Mouse (Mus musculus): ENCODE measurements around the gene Pax9. TPM values are rescaled to one million over a fixed set of nuclear protein-coding genes. Genes with fewer than 3 reads are reported as not detected.

Gene Pax9
- polyA plus RNA-seq, 1 experiment: not detected

- Histone ChIP-seq H3K27ac (ENCODE audit: insufficient read depth, low read length) (no peak overlapping the region), H3K4me1 (ENCODE audit: control insufficient read depth, insufficient read depth, insufficient read length) (no peaks in the 10 kb centered on the region), H3K4me3 (ENCODE audit: extremely low read depth, insufficient read depth, insufficient read length) (no peak overlapping the region), H3K27me3 (ENCODE audit: control insufficient read depth, insufficient read depth, low read length) (peaks cover 12% of the 10 kb centered on the region), H3K36me3 (ENCODE audit: control insufficient read depth, insufficient read depth, low read length) (no peaks in the 10 kb centered on the region)
- TF ChIP-seq CTCF (IDR thresholded peaks at IDR 0.05; ENCODE audit: extremely low read depth, insufficient read depth, insufficient read length, insufficient replicate concordance) (no peak), POLR2A (IDR thresholded peaks at IDR 0.05; ENCODE audit: low read depth, low read length) (no peak)
- no peak for DNase-seq (ENCODE audit: low read depth in 1 of 2, low spot score in 2 of 2)
- WGBS: 11% methylated on average over 15 of the region's 15 CpGs
Observed at GRCm38 (mm10) chr12:56687640-56688481, 3.7 kb upstream of the Pax9 start.

- no peak overlapping the region for H3K27ac ChIP-seq (ENCODE audit: insufficient read depth, low read length)
- H3K36me3 ChIP-seq (ENCODE audit: control insufficient read depth, insufficient read depth, low read length): no peaks in the 10 kb centered on the region
- no peak overlapping the region for H3K4me3 ChIP-seq (ENCODE audit: extremely low read depth, insufficient read depth, insufficient read length)
- 12% methylated on average over 10 of the region's 10 CpGs for WGBS
- DNase-seq (ENCODE audit: low read depth in 1 of 2, low spot score in 2 of 2): no peak
- no peak for TF ChIP-seq CTCF (IDR thresholded peaks at IDR 0.05; ENCODE audit: extremely low read depth, insufficient read depth, insufficient read length, insufficient replicate concordance)
- TF ChIP-seq POLR2A (IDR thresholded peaks at IDR 0.05; ENCODE audit: low read depth, low read length): no peak
- H3K27me3 ChIP-seq (ENCODE audit: control insufficient read depth, insufficient read depth, low read length): peaks cover 12% of the 10 kb centered on the region
- no peaks in the 10 kb centered on the region for H3K4me1 ChIP-seq (ENCODE audit: control insufficient read depth, insufficient read depth, insufficient read length)
Observed at GRCm38 (mm10) chr12:56688482-56688840, 3.1 kb upstream of the Pax9 start.

- Histone ChIP-seq H3K4me3 (ENCODE audit: extremely low read depth, insufficient read depth, insufficient read length) (no peak overlapping the region), H3K36me3 (ENCODE audit: control insufficient read depth, insufficient read depth, low read length) (no peaks in the 10 kb centered on the region), H3K27ac (ENCODE audit: insufficient read depth, low read length) (no peak overlapping the region), H3K27me3 (ENCODE audit: control insufficient read depth, insufficient read depth, low read length) (peaks cover 12% of the 10 kb centered on the region), H3K4me1 (ENCODE audit: control insufficient read depth, insufficient read depth, insufficient read length) (no peaks in the 10 kb centered on the region)
- TF ChIP-seq CTCF (IDR thresholded peaks at IDR 0.05; ENCODE audit: extremely low read depth, insufficient read depth, insufficient read length, insufficient replicate concordance): no peak
- no peak for TF ChIP-seq POLR2A (IDR thresholded peaks at IDR 0.05; ENCODE audit: low read depth, low read length)
- no peak for DNase-seq (ENCODE audit: low read depth in 1 of 2, low spot score in 2 of 2)
- 8% methylated on average over 8 of the region's 8 CpGs for WGBS
Observed at GRCm38 (mm10) chr12:56688920-56689319, 2.6 kb upstream of the Pax9 start.

DNA sequence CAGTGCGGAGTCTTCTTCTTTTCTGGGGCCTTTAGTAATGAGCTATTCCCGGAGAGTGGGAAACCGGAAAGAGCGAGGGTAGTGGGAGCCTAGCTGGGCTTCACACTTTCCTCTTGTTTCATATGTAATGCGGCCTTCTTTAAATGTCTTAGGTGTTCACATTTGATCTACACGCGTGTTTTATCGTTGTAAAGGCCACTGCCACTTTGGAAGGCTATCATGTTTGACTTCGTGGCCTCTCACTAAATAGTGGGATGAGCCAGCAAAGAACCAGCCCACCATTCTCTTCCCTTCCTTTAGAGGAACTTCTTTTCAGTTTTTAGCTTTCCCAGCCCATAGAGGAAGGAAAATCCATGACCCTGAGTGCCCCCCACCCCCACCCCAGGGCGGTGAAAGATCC, 2.2 kb upstream of the Pax9 start:
- no peak for DNase-seq (ENCODE audit: low read depth in 1 of 2, low spot score in 2 of 2)
- H3K4me1 ChIP-seq (ENCODE audit: control insufficient read depth, insufficient read depth, insufficient read length): no peaks in the 10 kb centered on the region
- H3K4me3 ChIP-seq (ENCODE audit: extremely low read depth, insufficient read depth, insufficient read length): no peak overlapping the region
- H3K36me3 ChIP-seq (ENCODE audit: control insufficient read depth, insufficient read depth, low read length): no peaks in the 10 kb centered on the region
- peaks cover 12% of the 10 kb centered on the region for H3K27me3 ChIP-seq (ENCODE audit: control insufficient read depth, insufficient read depth, low read length)
- no peak overlapping the region for H3K27ac ChIP-seq (ENCODE audit: insufficient read depth, low read length)
- WGBS: 12% methylated on average over 10 of the region's 10 CpGs
- TF ChIP-seq POLR2A (IDR thresholded peaks at IDR 0.05; ENCODE audit: low read depth, low read length): no peak
- no peak for TF ChIP-seq CTCF (IDR thresholded peaks at IDR 0.05; ENCODE audit: extremely low read depth, insufficient read depth, insufficient read length, insufficient replicate concordance)

- Histone ChIP-seq H3K36me3 (ENCODE audit: control insufficient read depth, insufficient read depth, low read length) (no peaks in the 10 kb centered on the region), H3K27ac (ENCODE audit: insufficient read depth, low read length) (no peak overlapping the region), H3K4me1 (ENCODE audit: control insufficient read depth, insufficient read depth, insufficient read length) (no peaks in the 10 kb centered on the region), H3K4me3 (ENCODE audit: extremely low read depth, insufficient read depth, insufficient read length) (no peak overlapping the region), H3K27me3 (ENCODE audit: control insufficient read depth, insufficient read depth, low read length) (peaks cover 12% of the 10 kb centered on the region)
- WGBS: 7% methylated on average over 25 of the region's 25 CpGs
- TF ChIP-seq POLR2A (IDR thresholded peaks at IDR 0.05; ENCODE audit: low read depth, low read length): no peak
- no peak for TF ChIP-seq CTCF (IDR thresholded peaks at IDR 0.05; ENCODE audit: extremely low read depth, insufficient read depth, insufficient read length, insufficient replicate concordance)
- no peak for DNase-seq (ENCODE audit: low read depth in 1 of 2, low spot score in 2 of 2)
Observed at GRCm38 (mm10) chr12:56689736-56690135, 1.8 kb upstream of the Pax9 start.

DNA sequence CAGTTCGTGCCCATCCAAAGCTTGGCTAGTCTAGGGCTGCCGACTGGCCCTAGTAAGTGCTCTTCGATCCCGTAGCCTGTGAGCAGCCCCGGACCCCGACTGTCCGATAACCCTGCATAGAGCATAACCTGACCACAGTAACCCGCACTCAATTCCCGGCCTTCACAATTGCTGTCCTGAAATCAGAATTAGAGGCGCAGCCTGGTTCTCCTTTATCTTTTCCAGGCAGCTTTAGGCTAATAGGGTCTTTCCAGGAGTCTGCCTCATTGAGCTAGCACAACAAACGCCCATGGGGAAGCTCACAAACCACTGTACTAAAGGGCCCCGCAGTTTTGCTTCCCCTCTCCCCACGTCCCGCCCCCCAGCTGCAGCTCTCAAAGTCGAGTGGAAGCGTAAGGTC, 1.2 kb upstream of the Pax9 start:
- peaks cover 12% of the 10 kb centered on the region for H3K27me3 ChIP-seq (ENCODE audit: control insufficient read depth, insufficient read depth, low read length)

DNA sequence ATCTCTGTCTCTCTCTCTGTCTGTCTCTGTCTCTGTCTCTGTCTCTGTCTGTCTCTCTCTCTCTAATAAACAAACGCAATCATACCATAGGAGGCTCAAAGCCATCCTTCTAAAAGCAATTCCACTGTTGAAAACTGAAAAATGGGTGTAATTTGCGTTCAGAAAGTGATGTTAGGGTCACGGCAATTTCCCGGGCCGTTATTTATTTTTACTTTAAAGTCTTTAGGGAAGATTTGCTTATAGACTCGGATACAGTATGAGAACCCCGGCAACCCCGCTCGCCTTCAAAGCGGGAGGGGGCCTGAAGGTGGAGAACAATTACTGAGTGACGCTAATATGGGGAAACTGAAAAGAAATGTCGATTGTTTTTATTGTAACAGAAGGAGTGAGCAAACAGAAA, 566 bp upstream of the Pax9 start:
- no peak overlapping the region for H3K4me3 ChIP-seq (ENCODE audit: extremely low read depth, insufficient read depth, insufficient read length)
- H3K27ac ChIP-seq (ENCODE audit: insufficient read depth, low read length): no peak overlapping the region
- no peak for DNase-seq (ENCODE audit: low read depth in 1 of 2, low spot score in 2 of 2)
- peaks cover 12% of the 10 kb centered on the region for H3K27me3 ChIP-seq (ENCODE audit: control insufficient read depth, insufficient read depth, low read length)
- no peaks in the 10 kb centered on the region for H3K36me3 ChIP-seq (ENCODE audit: control insufficient read depth, insufficient read depth, low read length)
- no peaks in the 10 kb centered on the region for H3K4me1 ChIP-seq (ENCODE audit: control insufficient read depth, insufficient read depth, insufficient read length)
- WGBS: 2% methylated on average over 12 of the region's 12 CpGs
- TF ChIP-seq POLR2A (IDR thresholded peaks at IDR 0.05; ENCODE audit: low read depth, low read length) (no peak), CTCF (IDR thresholded peaks at IDR 0.05; ENCODE audit: extremely low read depth, insufficient read depth, insufficient read length, insufficient replicate concordance) (no peak)

More for the DNA sequence above, 1.2 kb upstream of the Pax9 start:
- no peak for DNase-seq (ENCODE audit: low read depth in 1 of 2, low spot score in 2 of 2)
- WGBS: 7% methylated on average over 16 of the region's 16 CpGs
- H3K4me3 ChIP-seq (ENCODE audit: extremely low read depth, insufficient read depth, insufficient read length): no peak overlapping the region
- H3K36me3 ChIP-seq (ENCODE audit: control insufficient read depth, insufficient read depth, low read length): no peaks in the 10 kb centered on the region
- TF ChIP-seq CTCF (IDR thresholded peaks at IDR 0.05; ENCODE audit: extremely low read depth, insufficient read depth, insufficient read length, insufficient replicate concordance) (no peak), POLR2A (IDR thresholded peaks at IDR 0.05; ENCODE audit: low read depth, low read length) (no peak)
- no peak overlapping the region for H3K27ac ChIP-seq (ENCODE audit: insufficient read depth, low read length)
- no peaks in the 10 kb centered on the region for H3K4me1 ChIP-seq (ENCODE audit: control insufficient read depth, insufficient read depth, insufficient read length)

All from spleen, adult 2 months (tissue).